Mouse (Mus musculus): ENCODE results near the gene Ipo5. TPM values are rescaled to one million over a fixed set of nuclear protein-coding genes. Genes with fewer than 3 reads are reported as not detected.

Ipo5 gene
- polyA plus RNA-seq, 1 experiment, result 2.1 TPM

GRCm38 (mm10) chr14:120877147-120877546 is 33.9 kb upstream of the Ipo5 start:
- H3K4me1 ChIP-seq, result peaks cover 31% of the 10 kb centered on the region
- H3K4me3 ChIP-seq (replicated peaks), result no peak overlapping the region
- H3K9me3 ChIP-seq, result peaks cover 31% of the 10 kb centered on the region
- no peaks in the 10 kb centered on the region for H3K27me3 ChIP-seq (replicated peaks)
- no peaks in the 10 kb centered on the region for H3K36me3 ChIP-seq (replicated peaks; ENCODE audit: low read length)
- TF ChIP-seq FLI1 (IDR thresholded peaks at IDR 0.05; ENCODE audit: low read length), result no peak
- TF ChIP-seq GATA1 (IDR thresholded peaks at IDR 0.05; ENCODE audit: borderline replicate concordance, low read length), result no peak

- Histone ChIP-seq H3K4me3 (replicated peaks) (no peak overlapping the region), H3K4me1 (peaks cover 34% of the 10 kb centered on the region), H3K9me3 (peaks cover 14% of the 10 kb centered on the region), H3K36me3 (replicated peaks; ENCODE audit: low read length) (no peaks in the 10 kb centered on the region), H3K27me3 (replicated peaks) (no peaks in the 10 kb centered on the region)
- no peak for TF ChIP-seq FLI1 (IDR thresholded peaks at IDR 0.05; ENCODE audit: low read length)
- no peak for TF ChIP-seq GATA1 (IDR thresholded peaks at IDR 0.05; ENCODE audit: borderline replicate concordance, low read length)
Observed at GRCm38 (mm10) chr14:120879026-120879425, 32.0 kb upstream of the Ipo5 start.

DNA sequence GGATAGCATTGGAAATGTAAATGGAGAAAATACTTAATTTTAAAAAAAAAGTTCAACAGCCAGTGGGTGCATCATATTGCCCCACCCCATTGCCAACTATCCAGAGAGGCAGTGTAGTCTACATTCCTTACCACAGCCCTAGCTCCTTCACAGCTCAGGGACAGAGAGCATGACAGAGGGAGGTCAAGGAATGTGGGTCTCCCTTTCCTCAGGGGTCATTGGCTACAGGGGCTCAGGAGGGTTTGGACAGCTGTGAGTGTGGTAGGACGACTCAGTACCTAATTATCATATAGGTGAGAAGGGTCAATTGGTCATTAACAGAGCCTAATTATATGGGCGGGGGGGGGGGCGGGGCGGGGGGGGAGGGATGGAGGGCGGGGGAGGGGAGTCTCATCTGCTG is 30.4 kb upstream of the Ipo5 start:
- Histone ChIP-seq H3K4me1 (peaks cover 34% of the 10 kb centered on the region), H3K36me3 (replicated peaks; ENCODE audit: low read length) (no peaks in the 10 kb centered on the region), H3K27me3 (replicated peaks) (no peaks in the 10 kb centered on the region), H3K9me3 (peaks cover 6% of the 10 kb centered on the region), H3K4me3 (replicated peaks) (peak overlapping the region; percentile 46)
- TF ChIP-seq FLI1 (IDR thresholded peaks at IDR 0.05; ENCODE audit: low read length) (no peak), GATA1 (IDR thresholded peaks at IDR 0.05; ENCODE audit: borderline replicate concordance, low read length) (no peak)

DNA sequence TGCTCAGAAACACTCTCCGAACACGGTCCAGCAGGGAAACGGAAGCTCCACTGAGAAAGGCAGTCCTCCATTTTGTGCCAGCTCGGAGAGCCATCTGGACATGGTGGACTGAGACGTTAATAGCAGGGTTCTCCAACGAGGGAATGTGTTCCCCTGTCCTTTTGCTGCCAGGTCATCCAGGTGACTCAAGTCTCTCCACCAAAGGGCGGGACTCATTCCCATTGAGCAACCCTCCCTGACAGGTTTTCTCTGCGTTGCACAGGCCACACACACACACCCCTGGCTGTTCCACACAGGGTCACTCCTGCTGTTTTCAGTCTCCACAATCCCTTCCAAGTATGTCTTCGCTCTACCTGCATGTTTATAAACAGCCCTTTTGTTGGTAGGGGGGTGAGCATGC is 30.0 kb upstream of the Ipo5 start:
- H3K27me3 ChIP-seq (replicated peaks), result no peaks in the 10 kb centered on the region

GRCm38 (mm10) chr14:120888681-120889080 is 22.3 kb upstream of the Ipo5 start:
- H3K36me3 ChIP-seq (replicated peaks; ENCODE audit: low read length), result no peaks in the 10 kb centered on the region
- peaks cover 6% of the 10 kb centered on the region for H3K27me3 ChIP-seq (replicated peaks)
- TF ChIP-seq GATA1 (IDR thresholded peaks at IDR 0.05; ENCODE audit: borderline replicate concordance, low read length) (no peak), FLI1 (IDR thresholded peaks at IDR 0.05; ENCODE audit: low read length) (no peak)
- no peaks in the 10 kb centered on the region for H3K9me3 ChIP-seq
- peak overlapping the region; percentile 19 for H3K4me3 ChIP-seq (replicated peaks)
- peaks cover 3% of the 10 kb centered on the region; the same call in 1 of the 2 replicates for H3K4me1 ChIP-seq

More for the DNA sequence above, 30.0 kb upstream of the Ipo5 start:
- H3K36me3 ChIP-seq (replicated peaks; ENCODE audit: low read length), result no peaks in the 10 kb centered on the region
- H3K9me3 ChIP-seq, result peaks cover 3% of the 10 kb centered on the region; the same call in 1 of the 2 replicates
- peaks cover 30% of the 10 kb centered on the region for H3K4me1 ChIP-seq
- TF ChIP-seq FLI1 (IDR thresholded peaks at IDR 0.05; ENCODE audit: low read length), result no peak
- no peak for TF ChIP-seq GATA1 (IDR thresholded peaks at IDR 0.05; ENCODE audit: borderline replicate concordance, low read length)
- no peak overlapping the region for H3K4me3 ChIP-seq (replicated peaks)

- Histone ChIP-seq H3K36me3 (replicated peaks; ENCODE audit: low read length) (no peaks in the 10 kb centered on the region), H3K9me3 (peaks cover 6% of the 10 kb centered on the region; the same call in 1 of the 2 replicates), H3K4me3 (replicated peaks) (no peak overlapping the region), H3K27me3 (replicated peaks) (peaks cover 9% of the 10 kb centered on the region), H3K4me1 (peaks cover 7% of the 10 kb centered on the region; the same call in 1 of the 2 replicates)
- TF ChIP-seq GATA1 (IDR thresholded peaks at IDR 0.05; ENCODE audit: borderline replicate concordance, low read length) (no peak), FLI1 (IDR thresholded peaks at IDR 0.05; ENCODE audit: low read length) (no peak)
Observed at GRCm38 (mm10) chr14:120892369-120892768, 18.7 kb upstream of the Ipo5 start.

- 0 out of 2 replicates have a peak, but pooled peaks cover 4% of the 10 kb centered on the region for H3K4me1 ChIP-seq
- peaks cover 6% of the 10 kb centered on the region; the same call in 1 of the 2 replicates for H3K9me3 ChIP-seq
- H3K36me3 ChIP-seq (replicated peaks; ENCODE audit: low read length), result no peaks in the 10 kb centered on the region
- TF ChIP-seq FLI1 (IDR thresholded peaks at IDR 0.05; ENCODE audit: low read length) (no peak), GATA1 (IDR thresholded peaks at IDR 0.05; ENCODE audit: borderline replicate concordance, low read length) (no peak)
- H3K27me3 ChIP-seq (replicated peaks), result peaks cover 5% of the 10 kb centered on the region
- no peak overlapping the region for H3K4me3 ChIP-seq (replicated peaks)
Observed at GRCm38 (mm10) chr14:120896613-120897012, 14.4 kb upstream of the Ipo5 start.

GRCm38 (mm10) chr14:120898876-120899275 is 12.1 kb upstream of the Ipo5 start:
- no peak for TF ChIP-seq GATA1 (IDR thresholded peaks at IDR 0.05; ENCODE audit: borderline replicate concordance, low read length)
- no peak for TF ChIP-seq FLI1 (IDR thresholded peaks at IDR 0.05; ENCODE audit: low read length)
- H3K27me3 ChIP-seq (replicated peaks), result peaks cover 5% of the 10 kb centered on the region
- no peak overlapping the region for H3K4me3 ChIP-seq (replicated peaks)
- H3K4me1 ChIP-seq, result 0 out of 2 replicates have a peak, but pooled peaks cover 4% of the 10 kb centered on the region
- no peaks in the 10 kb centered on the region for H3K36me3 ChIP-seq (replicated peaks; ENCODE audit: low read length)
- peaks cover 6% of the 10 kb centered on the region; the same call in 1 of the 2 replicates for H3K9me3 ChIP-seq

DNA sequence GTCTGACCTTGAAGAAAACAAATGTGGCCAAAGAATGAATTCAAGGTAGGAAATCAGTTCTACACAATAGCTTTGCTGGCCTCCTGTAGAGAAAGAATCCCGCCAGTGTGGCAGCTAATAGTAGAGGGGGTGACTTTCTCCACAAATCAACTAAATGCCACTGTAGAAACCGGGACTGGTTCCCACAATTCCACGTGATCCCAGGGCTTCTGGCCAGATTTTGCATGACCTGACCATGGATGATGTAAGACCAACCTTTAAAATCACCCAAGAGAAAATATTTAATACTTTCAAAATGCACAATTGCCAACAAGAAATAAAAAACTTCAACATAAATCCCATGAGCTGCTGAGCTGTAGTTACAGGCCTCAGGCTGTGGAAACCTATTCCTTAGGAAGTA is 1.6 kb upstream of the Ipo5 start:
- Histone ChIP-seq H3K36me3 (replicated peaks; ENCODE audit: low read length) (no peaks in the 10 kb centered on the region), H3K4me1 (peaks cover 17% of the 10 kb centered on the region), H3K4me3 (replicated peaks) (no peak overlapping the region), H3K9me3 (no peaks in the 10 kb centered on the region), H3K27me3 (replicated peaks) (peaks cover 2% of the 10 kb centered on the region)
- no peak for TF ChIP-seq FLI1 (IDR thresholded peaks at IDR 0.05; ENCODE audit: low read length)
- TF ChIP-seq GATA1 (IDR thresholded peaks at IDR 0.05; ENCODE audit: borderline replicate concordance, low read length), result no peak

GRCm38 (mm10) chr14:120910320-120910719 is 704 bp upstream of the Ipo5 start:
- Histone ChIP-seq H3K27me3 (replicated peaks) (peaks cover 2% of the 10 kb centered on the region), H3K36me3 (replicated peaks; ENCODE audit: low read length) (no peaks in the 10 kb centered on the region), H3K9me3 (no peaks in the 10 kb centered on the region), H3K4me1 (peaks cover 17% of the 10 kb centered on the region), H3K4me3 (replicated peaks) (peak overlapping the region; percentile 93)
- TF ChIP-seq GATA1 (IDR thresholded peaks at IDR 0.05; ENCODE audit: borderline replicate concordance, low read length) (no peak), FLI1 (IDR thresholded peaks at IDR 0.05; ENCODE audit: low read length) (no peak)

All from megakaryocyte, embryonic 14.5 days (primary cell).